Mouse (Mus musculus) neural tube, embryonic 11.5 days (tissue): Measurements from ENCODE around the gene Olfr39. TPM values are rescaled to one million over a fixed set of nuclear protein-coding genes. Genes with fewer than 3 reads are reported as not detected.
"Not testable (repeated sequence)": the region's sequence is repeated elsewhere in the genome, so short reads cannot be mapped to it uniquely, and the experiment has no call there.

Experiments used
- ATAC-seq: fragments of 200-750 bp; cut with Nextera tagmentation; 2 replicates; pipeline ENCODE4 v1.8.0; 2017; ENCODE audit warnings: moderate number of reproducible peaks, mild to moderate bottlenecking, moderate TSS enrichment, moderate library complexity; ENCODE audit not compliant: insufficient read depth, low FRiP score, low TSS enrichment
- DNase-seq: peaks from one replicate; pipeline ENCODE4 v3.0.0-alpha.2; 2015; ENCODE audit warnings: low spot score
- H3K27ac ChIP-seq: fragments of 300-500 bp; sonication (generic); 2 replicates; pipeline ENCODE4 v1.5.1; 2014; ENCODE audit warnings: low read depth, mild to moderate bottlenecking, low read length
- H3K27me3 ChIP-seq: fragments of 300-500 bp; sonication (generic); 2 replicates; pipeline ENCODE4 v1.6.1; 2014; ENCODE audit warnings: mild to moderate bottlenecking, low read length, mixed read lengths; ENCODE audit not compliant: control insufficient read depth, insufficient read depth
- H3K36me3 ChIP-seq: fragments of 300-500 bp; sonication (generic); 2 replicates; pipeline ENCODE4 v1.6.1; 2014; ENCODE audit warnings: mild to moderate bottlenecking, low read length, moderate library complexity, mixed read lengths; ENCODE audit not compliant: control insufficient read depth, insufficient read depth
- H3K4me1 ChIP-seq: fragments of 300-500 bp; sonication (generic); 2 replicates; pipeline ENCODE4 v1.6.1; 2014; ENCODE audit warnings: low read length, mixed read lengths; ENCODE audit not compliant: control insufficient read depth, insufficient read depth
- H3K4me2 ChIP-seq: fragments of 300-500 bp; sonication (generic); 2 replicates; pipeline ENCODE4 v1.6.1; 2014; ENCODE audit warnings: low read depth, mild to moderate bottlenecking, moderate library complexity
- H3K4me3 ChIP-seq: fragments of 300-500 bp; sonication (generic); 2 replicates; pipeline ENCODE4 v1.5.1; 2014; ENCODE audit warnings: low read depth, low read length
- H3K9ac ChIP-seq: fragments of 300-500 bp; sonication (generic); 2 replicates; pipeline ENCODE4 v1.6.1; 2014; ENCODE audit warnings: mild to moderate bottlenecking, low read length
- H3K9me3 ChIP-seq: fragments of 300-500 bp; sonication (generic); 2 replicates; pipeline ENCODE4 v1.6.1; 2016; ENCODE audit warnings: low read length; ENCODE audit not compliant: control insufficient read depth
- WGBS: fragments of 180-500 bp; shearing (Covaris S2); extraction: QIAGEN DNeasy Blood & Tissue Kit; methylation state at CpG from one replicate; pipeline ENCODE4 v1.1.7; 2014; 5-methylcytosine and 5-hydroxymethylcytosine counted together
- polyA plus RNA-seq: library from polyadenylated mRNA; unstranded; fragments of >200 nt; fragmentation: Nextera tagmentation; extraction: Ambion mirVana; gene quantifications from 2 replicates; pipeline ENCODE4 v1.2.1, GENCODE M21; 2014

The Olfr39 gene
- not detected in 2 replicates for polyA plus RNA-seq

DNA sequence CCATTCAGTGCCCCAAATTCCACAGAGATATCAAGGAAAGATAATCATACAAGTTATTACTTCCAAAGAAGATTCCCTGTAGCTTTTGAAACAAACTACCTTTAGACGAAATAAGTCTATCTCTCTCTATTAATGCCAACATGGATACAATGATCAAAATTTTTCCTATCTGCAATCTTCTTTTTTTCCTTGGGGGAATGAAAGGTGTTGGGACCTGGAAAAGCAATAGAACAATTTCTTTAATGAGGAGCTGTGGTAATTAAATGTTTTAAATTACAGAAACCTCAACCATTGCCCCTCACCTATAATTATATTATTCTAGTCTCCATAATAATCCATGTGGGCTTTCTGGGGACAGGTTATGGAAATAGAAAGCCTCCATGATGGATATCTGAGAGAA lies at the start of gene Olfr39:
Gene Olfr39, plus strand, starts transcription at position 301 of the 400 bp plus-strand sequence.
- no peaks in the 10 kb centered on the region for H3K36me3 ChIP-seq
- H3K9me3 ChIP-seq = no peaks in the 10 kb centered on the region
- WGBS = 81% methylated on average over 1 of the region's 1 CpGs
- no peak for DNase-seq
- H3K27ac ChIP-seq = no peak within 1 kb of the TSS
- no peaks in the 10 kb centered on the region for H3K27me3 ChIP-seq
- H3K4me2 ChIP-seq = no peak within 1 kb of the TSS
- H3K4me3 ChIP-seq = no peak within 1 kb of the TSS
- H3K4me1 ChIP-seq = no peaks in the 10 kb centered on the region
- H3K9ac ChIP-seq = no peak within 1 kb of the TSS
- no peak for ATAC-seq

- Histone ChIP-seq H3K4me2 (no peak within 1 kb of the TSS), H3K27me3 (no peaks in the 10 kb centered on the region), H3K27ac (no peak within 1 kb of the TSS), H3K9me3 (no peaks in the 10 kb centered on the region), H3K4me1 (no peaks in the 10 kb centered on the region), H3K9ac (no peak within 1 kb of the TSS), H3K4me3 (no peak within 1 kb of the TSS), H3K36me3 (no peaks in the 10 kb centered on the region)
- no peak for DNase-seq
- ATAC-seq = no peak
Measured at GRCm38 (mm10) chr9:20236819-20237218, 45.3 kb upstream of the Olfr39 start, which contains the start of gene Olfr872. TSS of gene Olfr872 (plus strand) at chr9:20237119.

DNA sequence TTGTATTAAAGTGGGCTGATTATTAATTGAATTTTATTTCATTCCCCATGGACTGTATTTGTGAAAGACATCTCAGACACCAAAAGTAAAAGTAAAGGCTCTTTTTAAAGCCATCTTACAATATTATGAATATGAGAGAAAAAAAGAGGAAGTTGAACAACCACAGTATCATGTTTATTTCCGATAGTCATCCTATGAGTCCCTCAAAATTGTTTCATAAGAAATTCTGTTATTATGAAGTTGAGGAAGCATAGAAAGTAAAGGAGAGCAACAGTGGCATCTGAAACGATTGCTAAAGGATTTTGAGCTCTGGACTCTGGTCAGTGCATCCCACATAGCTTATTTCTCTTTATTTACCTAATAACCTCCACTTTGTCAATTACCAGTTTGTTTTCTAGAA lies 44.8 kb upstream of the Olfr39 start:
- WGBS = 75% methylated on average over 2 of the region's 2 CpGs
- ATAC-seq (no peak), DNase-seq (no peak)

GRCm38 (mm10) chr9:20295562-20295961 lies 13.4 kb downstream of the Olfr39 start:
- not testable (repeated sequence) for H3K4me2 ChIP-seq, H3K4me1 ChIP-seq, H3K9me3 ChIP-seq, ATAC-seq, H3K4me3 ChIP-seq, H3K27me3 ChIP-seq, H3K9ac ChIP-seq, H3K36me3 ChIP-seq, H3K27ac ChIP-seq, DNase-seq
- WGBS = 83% methylated on average over 5 of the region's 5 CpGs

More for the DNA sequence above, 44.8 kb upstream of the Olfr39 start:
- H3K4me3 ChIP-seq = no peak overlapping the region
- no peaks in the 10 kb centered on the region for H3K4me1 ChIP-seq
- no peak overlapping the region for H3K9ac ChIP-seq
- no peaks in the 10 kb centered on the region for H3K36me3 ChIP-seq
- H3K9me3 ChIP-seq = no peaks in the 10 kb centered on the region
- no peak overlapping the region for H3K4me2 ChIP-seq
- H3K27me3 ChIP-seq = no peaks in the 10 kb centered on the region
- no peak overlapping the region for H3K27ac ChIP-seq

DNA sequence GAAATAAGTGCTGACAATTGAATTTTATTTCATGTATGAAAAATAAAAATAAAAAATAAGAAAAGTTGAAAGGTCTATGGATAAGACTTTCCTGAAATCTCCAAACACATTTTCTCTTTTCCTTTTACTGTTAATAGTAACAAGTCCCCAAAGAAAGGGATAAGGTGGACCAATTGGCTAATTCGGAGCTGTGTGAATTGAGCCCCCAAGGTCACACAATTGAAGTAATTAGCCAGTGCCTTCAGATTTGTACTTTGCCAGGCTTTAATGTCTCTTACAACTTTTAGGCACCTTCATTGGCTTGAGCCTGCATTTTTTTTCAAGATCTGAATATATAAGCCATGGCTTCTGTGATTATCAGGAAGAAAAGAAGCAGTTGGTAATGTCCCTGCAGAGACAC lies 16.1 kb downstream of the Olfr39 start, which contains the start of gene Olfr873:
Gene Olfr873, plus strand, starts transcription at position 301 of the 400 bp plus-strand sequence.
- Histone ChIP-seq H3K9ac (no peak within 1 kb of the TSS), H3K27me3 (no peaks in the 10 kb centered on the region), H3K4me3 (no peak within 1 kb of the TSS), H3K27ac (no peak within 1 kb of the TSS), H3K9me3 (no peaks in the 10 kb centered on the region; the same call in 1 of the 2 replicates), H3K36me3 (no peaks in the 10 kb centered on the region), H3K4me2 (no peak within 1 kb of the TSS), H3K4me1 (no peaks in the 10 kb centered on the region)
- DNase-seq (no peak), ATAC-seq (no peak)
- 96% methylated on average over 1 of the region's 1 CpGs for WGBS

DNA sequence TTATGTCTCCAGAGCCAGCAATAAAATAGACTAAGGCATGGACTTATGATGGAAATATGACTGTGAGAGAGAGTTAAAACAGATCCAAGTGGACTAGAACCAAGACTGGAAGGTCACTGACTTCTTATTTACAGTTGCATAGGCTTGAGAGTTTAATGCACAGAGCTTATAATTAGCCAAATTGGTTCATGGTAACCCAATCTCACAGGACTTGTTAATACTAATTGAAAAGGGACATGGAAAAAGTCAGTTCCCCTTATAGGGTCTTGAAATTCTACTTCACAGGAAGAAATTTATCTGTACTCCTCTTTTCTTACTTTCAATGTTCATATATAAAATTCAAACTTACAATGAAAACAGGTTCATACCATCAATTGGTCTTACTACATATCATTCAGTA lies 53.8 kb downstream of the Olfr39 start, which contains the start of gene Olfr18:
Gene Olfr18, minus strand, starts transcription at position 101 of the 400 bp plus-strand sequence.
- Histone ChIP-seq H3K9ac (no peak within 1 kb of the TSS), H3K9me3 (no peaks in the 10 kb centered on the region), H3K36me3 (no peaks in the 10 kb centered on the region), H3K4me1 (no peaks in the 10 kb centered on the region), H3K27me3 (no peaks in the 10 kb centered on the region), H3K27ac (no peak within 1 kb of the TSS), H3K4me2 (no peak within 1 kb of the TSS), H3K4me3 (no peak within 1 kb of the TSS)
- ATAC-seq = no peak
- no peak for DNase-seq

Other genes with a start within 250 kb of the Olfr39 start
- gene Olfr867, start 224.8 kb upstream of the Olfr39 start, polyA plus RNA-seq = not detected in 2 replicates
- gene Olfr868, start 183.7 kb upstream of the Olfr39 start, polyA plus RNA-seq = not detected in 2 replicates
- not detected in 2 replicates for gene Olfr869, start 153.3 kb upstream of the Olfr39 start, polyA plus RNA-seq
- not detected in 2 replicates for gene Olfr870, start 108.3 kb upstream of the Olfr39 start, polyA plus RNA-seq
- gene Olfr871, start 70.1 kb upstream of the Olfr39 start, polyA plus RNA-seq = not detected in 2 replicates
- not detected in 2 replicates for gene Olfr872, start 45.2 kb upstream of the Olfr39 start, polyA plus RNA-seq
- not detected in 2 replicates for gene Olfr873, start 16.2 kb downstream of the Olfr39 start, polyA plus RNA-seq
- not detected in 2 replicates for gene Olfr18, start 53.7 kb downstream of the Olfr39 start, polyA plus RNA-seq
- 31.1 and 33.8 TPM in 2 replicates for gene Zfp560, start 102.8 kb downstream of the Olfr39 start, polyA plus RNA-seq
- 31.0 and 37.7 TPM in 2 replicates for gene Zfp26, start 177.8 kb downstream of the Olfr39 start, polyA plus RNA-seq
- 35.4 and 37.6 TPM in 2 replicates for gene Zfp426, start 210.4 kb downstream of the Olfr39 start, polyA plus RNA-seq
- gene Zfp266, start 239.1 kb downstream of the Olfr39 start, polyA plus RNA-seq = 137 and 141 TPM in 2 replicates